Mouse (Mus musculus) thymus, adult 18-20 months (tissue): Measurements from ENCODE around the gene Reg3a.
"Not testable (repeated sequence)": the region's sequence is repeated elsewhere in the genome, so short reads cannot be mapped to it uniquely, and the experiment has no call there.

ENCODE experiments used
- DNase-seq, 2 experiments: peaks; one replicate each; pipeline ENCODE4 v3.0.0; 2022; ENCODE audit warnings: mixed read lengths in 2 of 2

Gene Reg3a

GRCm38 (mm10) chr6:78380409-78380808, at the start of gene Reg3a:
TSS of gene Reg3a (plus strand) at chr6:78380709.
- no peak for DNase-seq

GRCm38 (mm10) chr6:78331919-78332569, 48.5 kb upstream of the Reg3a start:
- no peak for DNase-seq

GRCm38 (mm10) chr6:78340296-78340695, 40.2 kb upstream of the Reg3a start:
- no peak for DNase-seq

- DNase-seq, result no peak
Measured at GRCm38 (mm10) chr6:78341689-78342088, 38.8 kb upstream of the Reg3a start.

GRCm38 (mm10) chr6:78361971-78362563, 18.4 kb upstream of the Reg3a start:
- DNase-seq, result no peak

GRCm38 (mm10) chr6:78370357-78370756, 10.2 kb upstream of the Reg3a start, which contains the start of gene Reg3b:
TSS of gene Reg3b (plus strand) at chr6:78370657.
- no peak for DNase-seq

- DNase-seq, result no peak
Measured at GRCm38 (mm10) chr6:78378765-78379164, 1.7 kb upstream of the Reg3a start, which contains the start of gene Reg3d. TSS of gene Reg3d (minus strand) at chr6:78378865.

- no peak for DNase-seq
Measured at GRCm38 (mm10) chr6:78385609-78386008, 5.1 kb downstream of the Reg3a start.

- not testable (repeated sequence) for DNase-seq
Measured at GRCm38 (mm10) chr6:78395323-78395722, 14.8 kb downstream of the Reg3a start, which contains the start of gene Reg2. TSS of gene Reg2 (plus strand) at chr6:78395623.

- not testable (repeated sequence) for DNase-seq
Measured at GRCm38 (mm10) chr6:78422411-78422810, 41.9 kb downstream of the Reg3a start, which contains the start of gene Reg1. TSS of gene Reg1 (plus strand) at chr6:78422711.

GRCm38 (mm10) chr6:78425497-78425896, 45.0 kb downstream of the Reg3a start:
- no peak for DNase-seq
